Mouse (Mus musculus) macrophage (primary cell): ENCODE results near the gene Psg18. TPM values are rescaled to one million over a fixed set of nuclear protein-coding genes. Genes with fewer than 3 reads are reported as not detected.
"Not testable (repeated sequence)": the region's sequence is repeated elsewhere in the genome, so short reads cannot be mapped to it uniquely, and the experiment has no call there.

Experiments used
- H3K27ac ChIP-seq: fragments of 350-480 bp; formaldehyde crosslinking; 2 replicates; pipeline ENCODE4 v1.9.0; 2021
- H3K36me3 ChIP-seq: fragments of 350-480 bp; formaldehyde crosslinking; 2 replicates; pipeline ENCODE4 v1.9.0; 2021; ENCODE audit errors: inconsistent target
- H3K4me3 ChIP-seq: fragments of 350-480 bp; formaldehyde crosslinking; 2 replicates; pipeline ENCODE4 v1.9.0; 2021; ENCODE audit errors: inconsistent target
- H3K79me2 ChIP-seq: fragments of 350-480 bp; formaldehyde crosslinking; 2 replicates; pipeline ENCODE4 v1.9.0; 2021; ENCODE audit errors: inconsistent target
- WGBS: methylation state at CpG from one replicate; pipeline ENCODE4 v1.1.7; 2026; ENCODE audit warnings: inconsistent platforms; ENCODE audit not compliant: missing documents; 5-methylcytosine and 5-hydroxymethylcytosine counted together
- polyA plus RNA-seq: library from polyadenylated mRNA; stranded (reverse); fragments of 250-400 nt; gene quantifications from 3 replicates; pipeline ENCODE4 v1.2.4, GENCODE M21; 2018; ENCODE audit warnings: inconsistent platforms
- total RNA-seq, 78 experiments: library from RNA; depleted of rRNA; stranded (reverse); fragments of 250-400 nt; gene quantifications; 1 replicate in 9 of 78; 2 replicates in 24 of 78; 3 replicates in 43 of 78; 4 replicates in 2 of 78; pipeline ENCODE4 v1.2.4; 2018; ENCODE audit warnings: inconsistent platforms in 56 of 78

Gene Psg18
- not detected for total RNA-seq (2018; cell fraction: chromatin; rRNA removed)
- not detected for total RNA-seq (2018; cell fraction: cytosol; rRNA removed)
- not detected for total RNA-seq (2018; cell fraction: nucleus; rRNA removed)
- polyA plus RNA-seq: not detected in 3 replicates

DNA sequence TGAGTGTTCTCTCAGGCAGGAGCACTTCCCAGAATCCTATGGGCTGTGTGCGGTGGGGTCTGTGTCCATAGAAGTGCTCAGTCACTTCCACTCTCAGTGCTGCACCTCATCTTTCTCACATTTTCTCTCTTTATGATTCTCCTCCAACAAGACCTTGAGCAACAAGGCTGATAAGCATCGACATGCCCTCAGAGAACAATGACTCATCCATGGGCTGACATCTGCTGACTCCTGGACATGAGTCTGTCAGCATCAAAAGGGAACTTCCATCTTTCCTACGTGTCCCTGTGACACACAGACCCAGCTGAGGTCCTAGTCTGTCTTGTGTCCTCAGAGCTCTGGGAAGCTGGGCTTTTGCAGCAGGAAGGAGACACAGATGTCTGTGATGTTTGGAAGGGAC is at the start of gene Psg18:
Gene Psg18 (minus strand): TSS at position 101 of the 400 bp plus-strand sequence.
- H3K27ac ChIP-seq, H3K36me3 ChIP-seq, H3K79me2 ChIP-seq, H3K4me3 ChIP-seq: not testable (repeated sequence)
- 90% methylated on average over 3 of the region's 3 CpGs for WGBS

DNA sequence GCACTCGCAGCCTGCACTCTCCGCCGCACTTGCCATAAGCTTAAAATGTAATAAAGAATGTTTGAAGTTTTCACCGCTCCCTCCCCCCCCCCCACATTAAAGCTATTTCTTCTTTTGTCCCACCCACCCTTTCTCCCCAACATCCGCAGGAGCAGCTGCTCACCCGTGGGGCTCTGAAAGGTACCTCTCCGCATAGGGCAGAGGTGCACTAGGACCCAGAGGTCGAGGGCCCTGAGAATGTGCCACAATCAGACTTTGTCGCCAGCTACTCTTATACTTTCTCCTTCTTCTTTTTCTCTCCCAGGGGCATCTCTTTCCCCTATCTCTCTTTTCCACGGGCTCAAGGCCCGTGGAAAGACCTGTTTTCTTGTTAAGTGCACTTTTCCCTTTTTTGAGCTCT is 48.6 kb upstream of the Psg18 start:
- Histone ChIP-seq H3K79me2 (no peaks in the 10 kb centered on the region), H3K4me3 (no peak overlapping the region), H3K36me3 (no peaks in the 10 kb centered on the region), H3K27ac (no peak overlapping the region)
- WGBS: 43% methylated on average over 10 of the region's 11 CpGs

DNA sequence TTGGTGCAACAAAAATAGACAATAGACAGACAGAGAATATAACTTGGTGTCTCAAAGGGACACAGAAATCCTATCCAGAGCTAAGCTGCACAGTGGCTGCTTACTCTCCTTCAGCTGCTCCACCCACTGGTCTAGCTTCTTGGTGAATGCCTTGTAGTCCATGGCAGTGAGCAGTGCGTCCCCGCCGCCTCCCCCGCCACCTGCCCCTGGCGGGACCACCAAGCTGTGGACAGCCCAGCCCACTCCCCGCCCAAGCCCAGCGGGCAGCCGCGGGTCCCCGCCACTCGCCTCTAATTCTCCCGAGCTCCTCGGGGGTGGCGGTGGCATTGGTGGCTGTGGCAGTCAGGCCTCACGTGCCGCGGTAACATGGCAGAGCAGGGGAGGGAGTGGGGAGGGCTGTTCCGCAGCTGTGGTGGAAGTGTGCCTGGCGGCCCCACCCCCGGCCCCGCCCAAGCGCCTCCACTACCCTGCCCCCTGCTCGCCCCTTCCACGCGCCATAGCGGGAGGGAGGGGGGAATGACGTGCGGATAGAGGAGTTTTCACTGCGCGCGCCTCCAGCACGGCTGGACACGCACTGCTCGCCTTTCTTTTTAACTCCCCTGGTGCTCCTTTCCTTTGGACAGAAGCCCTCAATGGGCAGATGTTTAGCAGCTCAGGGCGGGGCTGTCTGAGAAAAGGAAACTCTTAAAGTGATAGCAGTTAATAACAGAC is 47.9 kb upstream of the Psg18 start:
- no peak overlapping the region for H3K27ac ChIP-seq
- WGBS: 44% methylated on average over 24 of the region's 35 CpGs
- H3K4me3 ChIP-seq: no peak overlapping the region
- no peaks in the 10 kb centered on the region for H3K36me3 ChIP-seq
- H3K79me2 ChIP-seq: no peaks in the 10 kb centered on the region

DNA sequence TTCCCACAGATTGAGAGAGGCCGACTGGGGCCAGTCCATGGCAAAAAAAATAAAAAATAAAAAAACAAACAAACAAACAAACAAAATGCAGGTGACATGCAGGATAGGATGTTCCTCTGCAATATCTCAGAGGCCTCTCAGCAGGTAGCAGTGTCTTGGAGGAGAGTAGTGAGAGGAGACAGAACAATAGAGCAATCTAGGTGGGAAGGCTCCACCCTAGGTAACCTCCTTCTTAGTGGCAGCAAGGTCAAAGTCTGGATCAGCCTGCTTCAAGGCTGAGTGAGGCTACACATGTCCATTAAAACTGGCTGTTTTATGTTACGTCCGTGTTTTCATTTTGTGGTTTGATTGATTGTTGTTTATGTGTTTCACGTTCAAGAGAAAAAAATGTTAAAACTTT is 36.7 kb upstream of the Psg18 start:
- WGBS: 84% methylated on average over 4 of the region's 4 CpGs

DNA sequence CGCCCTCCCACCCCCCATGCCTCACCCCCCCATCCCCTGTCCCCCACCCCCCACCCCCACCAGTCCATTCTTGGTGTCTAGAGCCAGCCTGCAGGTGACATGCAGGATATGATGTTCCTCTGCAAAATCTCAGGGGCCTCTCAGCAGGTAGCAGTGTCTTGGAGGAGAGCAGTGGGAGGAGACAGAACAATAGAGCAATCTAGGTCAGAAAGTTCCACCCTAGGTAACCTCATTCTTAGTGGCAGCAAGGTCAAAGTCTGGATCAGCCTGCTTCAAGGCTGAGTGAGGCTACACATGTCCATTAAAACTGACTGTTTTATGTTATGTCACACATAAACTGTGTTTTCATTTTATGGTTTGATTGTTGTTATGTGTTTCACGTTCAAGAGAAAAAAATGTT is 23.5 kb upstream of the Psg18 start:
- H3K27ac ChIP-seq: no peak overlapping the region
- no peaks in the 10 kb centered on the region for H3K36me3 ChIP-seq
- WGBS: 73% methylated on average over 1 of the region's 2 CpGs
- H3K4me3 ChIP-seq: no peak overlapping the region
- H3K79me2 ChIP-seq: no peaks in the 10 kb centered on the region

More for the DNA sequence above, 36.7 kb upstream of the Psg18 start:
- H3K27ac ChIP-seq, H3K4me3 ChIP-seq, H3K79me2 ChIP-seq, H3K36me3 ChIP-seq: not testable (repeated sequence)

DNA sequence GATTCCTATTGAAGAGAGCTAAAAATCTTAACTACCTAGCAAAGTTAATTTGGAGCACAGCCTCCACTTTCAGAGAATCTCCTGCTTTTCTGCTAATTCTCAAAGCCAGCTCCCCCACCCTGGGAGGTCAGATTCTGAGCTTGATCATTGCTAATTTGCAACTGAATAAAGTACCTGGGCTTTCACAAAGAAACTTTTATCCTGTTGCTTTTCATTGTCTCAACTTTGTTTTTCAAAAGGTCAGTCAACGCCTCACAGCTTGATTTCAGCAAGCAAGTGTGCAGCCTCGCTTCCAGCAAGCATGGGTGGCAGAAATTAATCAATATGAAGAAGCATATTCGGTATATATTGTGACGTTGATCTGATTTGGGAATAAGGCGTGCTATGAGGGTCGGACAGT is 19.4 kb downstream of the Psg18 start:
- H3K4me3 ChIP-seq, H3K27ac ChIP-seq, H3K36me3 ChIP-seq, H3K79me2 ChIP-seq: not testable (repeated sequence)
- WGBS: 63% methylated on average over 6 of the region's 6 CpGs

Other genes with a start within 250 kb of the Psg18 start
- gene Igfl3, start 178.5 kb downstream of the Psg18 start, polyA plus RNA-seq: not detected in 3 replicates
- gene Mill1, start 109.7 kb downstream of the Psg18 start, polyA plus RNA-seq: not detected in 3 replicates
- not detected in 3 replicates for gene Psg28, start 77.0 kb upstream of the Psg18 start, polyA plus RNA-seq
- not detected in 3 replicates for gene Psg26, start 129.2 kb upstream of the Psg18 start, polyA plus RNA-seq
- gene Psg25, start 177.3 kb upstream of the Psg18 start, polyA plus RNA-seq: not detected in 3 replicates
- not detected in 3 replicates for gene Psg27, start 212.3 kb upstream of the Psg18 start, polyA plus RNA-seq